Mouse (Mus musculus) left cerebral cortex, postnatal 4 days (tissue): ENCODE results near the gene Mob1b. TPM values are rescaled to one million over a fixed set of nuclear protein-coding genes. Genes with fewer than 3 reads are reported as not detected.

Experiments
- DNase-seq: peaks from one replicate; pipeline ENCODE4 v3.0.0-alpha.2; 2022
- intact Hi-C: fragments of 180-260 bp; cut with DNase I; formaldehyde crosslinking; loops from one replicate; pipeline ENCODE4 v1.15.1; 2025
- total RNA-seq, 2 experiments: library from RNA; stranded (reverse); gene quantifications; 2 replicates each; pipeline ENCODE4 v1.2.3; 2021

Gene Mob1b
- total RNA-seq, result 10 to 100 TPM; 30.8 to 31.1 TPM

DNA sequence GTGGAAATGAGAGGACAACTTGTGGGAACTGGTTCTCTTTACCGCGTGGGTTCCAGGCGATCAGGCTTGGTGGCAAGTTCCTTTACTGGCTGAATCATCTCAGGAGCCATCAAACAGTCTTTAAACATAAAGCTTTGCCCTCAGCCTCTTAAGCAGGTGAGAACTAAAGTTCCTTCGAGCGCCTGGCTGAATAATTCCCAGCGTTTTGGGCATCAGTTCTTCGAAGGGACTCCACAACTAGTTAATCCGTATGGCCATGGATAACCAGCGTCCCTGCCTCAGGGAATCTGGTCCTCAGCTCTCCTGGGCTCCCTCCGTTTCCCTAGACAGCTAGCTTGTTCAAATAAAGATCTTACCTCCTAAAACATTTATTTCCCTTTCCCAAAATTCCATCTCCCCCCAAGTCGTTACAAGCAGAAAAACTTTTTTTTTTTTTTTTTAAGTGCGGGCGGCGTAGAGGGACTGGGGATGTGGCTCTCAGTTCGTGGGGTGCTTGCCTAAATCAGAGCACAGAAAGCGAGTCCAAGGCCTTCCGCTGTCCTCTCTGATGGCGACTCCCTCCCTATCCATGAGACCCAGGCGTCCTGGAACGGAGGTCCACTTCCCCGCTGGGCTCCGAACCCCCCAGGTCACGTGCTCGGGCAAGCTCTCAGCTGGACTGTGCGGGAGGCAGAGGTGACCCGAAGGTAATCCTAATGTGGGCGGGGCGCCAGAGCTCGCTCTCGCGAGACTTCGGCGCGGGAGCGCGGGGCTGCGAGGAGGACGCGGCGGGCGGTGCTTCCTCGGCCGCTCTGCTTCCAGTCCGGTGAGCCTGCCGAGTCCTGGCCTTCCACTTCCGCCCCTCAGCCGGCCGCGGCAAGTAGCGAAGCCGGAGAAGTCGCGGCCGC, at the start of gene Mob1b:
Gene Mob1b (plus strand): TSS at position 740 of the 887 bp plus-strand sequence.
- peak; percentile 98 for DNase-seq

DNA sequence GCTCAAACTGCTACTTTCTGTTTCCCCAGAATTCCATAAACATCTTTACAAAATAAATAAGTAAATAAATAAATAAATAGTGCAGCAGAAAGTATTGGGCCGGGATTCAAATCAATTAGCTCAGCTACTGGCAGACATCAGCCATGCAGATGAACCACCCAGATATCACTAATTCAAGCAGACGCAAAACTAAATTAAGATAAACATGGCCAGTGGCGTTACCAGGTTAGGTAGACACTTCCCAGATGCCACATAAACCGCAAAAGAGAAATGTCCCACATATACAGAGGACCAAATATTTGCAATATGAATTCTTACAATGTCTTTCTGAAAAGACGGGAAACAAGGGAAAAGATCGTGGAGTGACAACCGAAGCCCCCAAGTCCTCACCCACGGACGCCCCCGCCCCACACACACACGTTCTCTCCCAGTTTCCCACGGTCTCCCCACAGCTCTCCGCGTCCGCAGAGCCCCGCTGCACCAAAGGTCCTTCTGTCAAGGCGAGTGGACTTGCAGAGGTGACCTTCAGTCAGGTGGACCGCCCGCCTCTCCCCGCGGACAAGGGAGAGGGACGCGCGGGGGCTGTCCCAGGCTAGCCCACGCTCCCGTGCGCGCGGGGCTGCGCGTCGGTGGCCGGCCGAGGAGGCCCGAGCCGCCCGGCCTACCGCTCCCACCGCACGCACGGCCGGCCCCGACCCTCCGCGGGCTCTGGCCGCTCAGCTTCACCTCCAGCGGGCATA, 45.8 kb upstream of the Mob1b start:
- intact Hi-C loops, result no loop called here

More for the DNA sequence above, at the start of gene Mob1b:
- intact Hi-C loops, result loop anchor here (5.0 kb wide), 1 partner anchor 33 kb away; no protein-coding TSS in a partner anchor

GRCm38 (mm10) chr5:88675443-88676387, 44.9 kb upstream of the Mob1b start, which contains the start of gene Grsf1:
TSS of gene Grsf1 (minus strand) at chr5:88676171.
- intact Hi-C loops, result no loop called here
- DNase-seq, result peak; percentile 93

More for the DNA sequence above, 45.8 kb upstream of the Mob1b start:
- DNase-seq, result peak; percentile 23

DNA sequence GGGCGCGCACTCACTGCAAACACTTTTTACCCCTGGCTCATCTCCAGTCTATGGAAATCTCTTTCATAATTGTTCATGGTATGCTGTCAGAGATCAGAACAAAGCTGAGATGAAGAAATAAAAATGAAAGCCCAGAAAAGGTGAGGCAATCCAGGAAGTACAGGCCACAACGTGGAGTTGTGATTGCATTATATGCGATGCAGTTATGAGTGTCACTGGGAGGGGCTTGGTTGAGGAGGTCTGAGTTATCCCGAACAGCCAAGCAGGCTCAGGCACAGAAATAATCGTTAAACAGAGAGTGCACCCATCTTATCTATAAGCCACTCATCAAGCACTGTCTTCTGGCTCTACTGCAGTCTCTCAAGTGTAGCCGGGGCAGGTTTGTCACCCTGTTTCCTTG, 41.7 kb upstream of the Mob1b start:
- intact Hi-C loops, result no loop called here
- no peak for DNase-seq

DNA sequence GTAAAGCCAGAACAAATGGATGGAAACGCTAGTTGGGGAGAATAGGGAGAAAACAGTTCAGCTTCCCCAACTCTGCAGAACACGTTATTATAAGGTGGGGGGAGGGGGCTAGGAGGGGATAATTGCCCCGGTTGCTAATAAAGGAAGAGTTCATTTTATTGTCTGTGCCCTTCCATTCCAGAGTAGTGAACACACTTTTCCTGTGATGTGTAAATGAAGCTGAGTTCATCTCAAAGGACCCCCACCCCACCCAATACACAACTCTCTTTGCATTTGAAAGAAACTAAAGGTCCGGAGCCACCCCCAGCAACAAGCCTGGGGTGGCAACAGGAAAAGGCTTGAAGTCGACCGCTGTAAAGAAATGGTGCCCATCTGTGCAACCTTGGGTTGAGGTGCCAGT, 41.3 kb upstream of the Mob1b start:
- intact Hi-C loops, result no loop called here
- DNase-seq, result no peak

DNA sequence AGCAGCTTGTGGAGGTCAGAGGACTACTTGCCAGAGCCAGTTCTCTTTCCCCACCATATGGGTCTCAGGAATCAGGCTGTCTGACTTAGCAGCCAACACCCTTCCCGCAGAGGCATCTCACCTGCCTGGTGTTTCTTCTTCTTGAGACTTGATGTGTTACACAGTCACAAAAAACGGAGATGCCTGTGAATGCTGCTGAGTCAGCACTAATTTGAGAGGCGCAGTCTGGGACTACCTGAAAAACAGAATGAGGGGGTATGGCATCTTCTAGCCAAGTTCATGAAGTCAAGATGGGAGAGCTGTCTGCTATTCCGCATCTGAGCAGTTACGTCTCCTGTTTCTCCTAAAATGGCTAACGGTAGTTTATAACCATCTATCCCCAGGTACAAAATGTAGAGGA, 40.1 kb upstream of the Mob1b start:
- intact Hi-C loops, result no loop called here
- no peak for DNase-seq

DNA sequence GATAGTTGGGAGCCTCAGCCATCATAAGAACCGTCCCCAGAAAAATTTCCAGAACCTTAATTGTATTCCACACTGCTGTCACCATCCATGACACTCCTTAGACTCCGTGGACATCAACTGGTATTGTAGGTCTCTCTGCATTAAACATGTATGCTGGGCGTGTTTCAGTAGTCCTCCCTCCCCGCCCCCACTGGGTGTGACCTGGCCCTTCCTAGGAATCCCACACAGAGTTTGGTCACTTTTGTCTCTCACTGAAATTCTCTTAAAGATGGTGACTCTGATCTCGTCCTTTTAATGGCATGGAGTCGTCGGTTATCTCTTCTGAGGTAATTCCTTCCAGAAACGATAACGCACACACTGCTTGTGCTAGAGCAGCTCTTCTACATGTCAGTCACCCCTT, 36.9 kb upstream of the Mob1b start:
- no peak for DNase-seq
- intact Hi-C loops, result no loop called here

DNA sequence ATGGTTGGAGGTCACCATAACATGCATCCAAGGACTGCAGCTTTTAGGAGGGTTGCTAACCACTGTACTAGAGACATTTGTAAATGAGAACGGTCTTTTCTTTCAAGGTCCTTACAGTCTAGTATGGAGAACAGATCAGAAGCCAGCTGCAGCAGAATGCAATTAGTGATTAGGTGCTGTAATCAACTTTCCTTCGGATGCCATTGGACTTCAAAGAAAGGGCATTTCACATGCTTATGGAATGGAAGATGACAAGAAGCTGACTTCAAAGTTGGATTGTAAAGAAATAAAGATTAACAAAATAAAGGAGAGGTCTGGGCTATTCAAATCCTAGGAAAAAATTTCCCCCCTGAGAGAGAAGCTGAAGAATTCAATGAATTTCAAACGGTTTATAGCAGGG, 36.4 kb upstream of the Mob1b start:
- DNase-seq, result no peak
- intact Hi-C loops, result no loop called here

DNA sequence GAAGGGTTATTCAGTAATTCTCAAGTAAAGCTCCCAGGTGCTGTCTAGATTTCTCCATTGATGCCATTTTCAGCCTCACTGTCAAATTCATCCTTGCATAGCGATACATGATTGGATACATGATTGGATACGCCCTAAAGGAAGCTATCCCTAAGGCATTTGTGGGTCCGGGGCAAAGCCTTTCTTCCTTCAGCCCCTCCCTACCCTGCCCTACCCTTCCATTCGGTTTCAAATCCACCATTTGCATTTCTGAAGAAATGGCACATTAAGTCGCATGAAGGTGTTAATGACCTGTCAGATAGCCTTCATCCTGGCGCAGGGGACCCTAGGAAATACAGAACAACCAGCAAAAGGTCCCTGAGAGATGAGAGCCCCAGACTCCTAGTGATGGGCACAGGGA, 35.3 kb upstream of the Mob1b start:
- no peak for DNase-seq
- intact Hi-C loops, result loop anchor here (5.0 kb wide), 1 partner anchor 37 kb away; the partner anchor contains the start of gene Mob1b

GRCm38 (mm10) chr5:88685745-88686299, 34.8 kb upstream of the Mob1b start:
- no peak for DNase-seq
- intact Hi-C loops, result loop anchor here (5.0 kb wide), 1 partner anchor 36 kb away; the partner anchor contains the start of gene Mob1b

- intact Hi-C loops, result loop anchor here (5.0 kb wide), 1 partner anchor 34 kb away; the partner anchor contains the start of gene Mob1b
These were observed 32.7 kb upstream of the Mob1b start for GRCm38 (mm10) chr5:88687996-88688406.

GRCm38 (mm10) chr5:88688583-88689187, 32.0 kb upstream of the Mob1b start:
- no peak for DNase-seq
- intact Hi-C loops, result loop anchor here (5.0 kb wide), 1 partner anchor 34 kb away; the partner anchor contains the start of gene Mob1b

More at GRCm38 (mm10) chr5:88687996-88688406, 32.7 kb upstream of the Mob1b start:
- no peak for DNase-seq

- intact Hi-C loops, result loop anchor here (5.0 kb wide), 1 partner anchor 33 kb away; the partner anchor contains the start of gene Mob1b
- no peak for DNase-seq
These were observed 31.2 kb upstream of the Mob1b start for GRCm38 (mm10) chr5:88689279-88689938.

DNA sequence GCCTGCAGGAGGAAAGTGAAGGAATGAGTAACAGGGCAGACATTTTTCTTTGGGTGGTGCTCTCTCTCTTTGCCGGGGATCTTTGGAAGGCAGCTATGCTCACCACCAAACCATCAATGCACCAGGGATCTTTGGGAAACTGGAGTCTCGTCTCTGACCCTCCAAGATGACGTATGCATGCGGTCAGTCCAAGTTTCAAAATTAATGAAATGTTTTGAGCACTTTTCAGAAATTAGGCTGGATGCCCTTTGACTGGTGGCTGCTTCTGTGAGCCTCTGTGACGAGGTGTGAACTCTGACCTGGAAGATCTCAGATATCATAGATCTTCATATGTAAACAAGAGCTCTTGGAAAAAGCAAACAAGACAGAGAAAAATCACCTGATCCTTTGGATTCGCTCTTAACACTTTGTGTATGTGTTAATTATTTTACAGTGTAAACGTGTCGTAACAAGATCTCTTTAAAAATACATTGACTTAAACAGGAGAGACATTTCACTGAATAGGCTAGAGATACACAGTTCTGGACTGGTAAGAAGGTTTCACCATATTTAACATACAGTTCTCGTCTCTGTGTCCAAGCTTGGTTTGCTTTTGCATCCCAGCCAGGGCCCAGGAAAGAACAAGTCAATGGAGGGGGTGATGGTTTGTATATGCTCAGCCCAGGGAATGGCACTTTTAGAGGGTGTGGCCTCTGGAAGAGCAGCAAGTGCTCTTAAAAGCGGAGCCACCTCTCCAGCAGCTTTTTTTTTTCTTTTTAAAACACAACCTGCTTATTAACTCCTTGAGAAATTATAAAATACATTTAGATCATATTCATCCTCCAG, 29.8 kb upstream of the Mob1b start:
- intact Hi-C loops, result loop anchor here (10.0 kb wide), 1 partner anchor 694 kb away; no protein-coding TSS in a partner anchor
- DNase-seq, result no peak

DNA sequence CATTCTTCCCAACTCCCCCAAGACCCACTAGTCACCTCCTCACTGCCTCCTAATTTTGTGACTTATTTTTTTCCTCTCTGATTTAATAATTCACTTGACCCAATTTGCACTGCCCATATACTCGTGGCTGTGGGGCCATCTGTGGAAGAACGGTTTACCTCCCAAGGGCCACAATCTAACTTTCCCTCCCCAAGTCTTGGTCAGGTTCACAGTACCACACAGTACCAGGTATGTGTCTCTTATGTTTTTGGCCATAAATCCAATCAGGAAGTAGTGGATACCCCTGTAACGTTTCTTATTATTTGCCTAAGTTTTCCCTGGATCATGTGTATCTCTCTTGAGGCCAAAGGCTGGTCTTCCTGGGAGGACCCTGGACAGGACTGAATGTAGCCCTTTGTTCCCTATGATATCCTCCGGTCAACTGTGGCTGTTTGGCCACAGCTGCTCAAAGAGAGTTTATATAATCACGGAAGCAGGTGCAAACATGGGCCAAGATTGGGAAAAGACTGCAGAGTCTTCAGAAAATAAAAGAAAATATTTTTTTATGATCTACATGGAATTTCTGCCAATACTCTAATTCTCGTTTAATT, 29.1 kb upstream of the Mob1b start:
- DNase-seq, result no peak
- intact Hi-C loops, result loop anchor here (10.0 kb wide), 1 partner anchor 693 kb away; no protein-coding TSS in a partner anchor

- intact Hi-C loops, result loop anchor here (10.0 kb wide), 1 partner anchor 692 kb away; no protein-coding TSS in a partner anchor
- no peak for DNase-seq
These were observed 28.1 kb upstream of the Mob1b start for GRCm38 (mm10) chr5:88692586-88692985.

DNA sequence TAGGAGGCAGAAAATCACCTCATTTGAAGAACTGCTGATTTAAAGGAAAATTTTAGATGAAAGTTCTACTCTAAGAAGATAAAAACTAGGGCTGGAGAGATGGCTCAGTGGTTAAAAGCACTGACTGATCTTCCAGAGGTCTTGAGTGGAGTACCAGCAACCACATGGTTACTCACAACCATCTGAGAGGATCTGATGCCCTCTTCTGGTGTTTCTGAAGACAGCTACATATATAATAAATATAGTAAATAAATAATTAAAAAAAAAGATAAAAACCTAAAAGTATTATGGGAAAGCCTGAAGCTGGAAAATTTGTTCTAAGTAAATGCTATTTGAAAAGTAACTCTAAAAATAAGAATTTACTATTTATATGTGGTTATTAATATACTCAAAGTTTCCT, 27.6 kb upstream of the Mob1b start:
- DNase-seq, result no peak
- intact Hi-C loops, result loop anchor here (10.0 kb wide), 1 partner anchor 692 kb away; no protein-coding TSS in a partner anchor
